Mouse (Mus musculus): ENCODE results near the gene Fkbp4.

DNA sequence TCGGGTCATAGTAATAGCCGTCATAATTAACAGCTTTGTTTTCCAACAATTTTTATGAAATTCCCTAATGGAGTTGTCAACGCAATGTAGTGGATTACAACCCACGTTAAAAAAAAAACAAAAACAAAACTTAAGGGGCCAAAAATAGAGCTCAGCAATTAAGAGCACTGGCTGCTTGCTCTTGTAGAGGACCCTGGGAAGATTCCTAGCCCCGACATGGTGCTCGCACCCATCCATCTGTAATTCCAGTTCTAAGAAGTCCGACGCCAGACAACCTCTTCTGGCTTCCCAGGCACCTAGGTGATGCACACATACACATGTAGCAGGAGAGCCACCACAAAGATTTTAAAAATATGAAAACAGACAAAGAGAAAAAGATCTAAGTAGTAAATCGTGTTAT is 13.4 kb downstream of the Fkbp4 start:
- TF ChIP-seq TAL1 (IDR thresholded peaks at IDR 0.05; ENCODE audit: low read length) = no peak
- no peak for TF ChIP-seq GATA1 (IDR thresholded peaks at IDR 0.05; ENCODE audit: low read length)
